Mouse (Mus musculus) liver, adult 2 months (tissue): ENCODE data around the gene Mttp. TPM values are rescaled to one million over a fixed set of nuclear protein-coding genes. Genes with fewer than 3 reads are reported as not detected.

Experiments
- DNase-seq: peaks from one replicate; pipeline ENCODE4 v3.0.0-alpha.2; 2011; ENCODE audit warnings: low read depth, low spot score; ENCODE audit errors: extremely low read depth
- H3K27ac ChIP-seq: fragments of 200-500 bp; replicated peaks from 2 replicates; pipeline ENCODE4 v1.5.1; 2012; ENCODE audit warnings: low read depth, mild to moderate bottlenecking, control low read depth, inconsistent platforms, low read length; ENCODE audit not compliant: insufficient read depth
- H3K27me3 ChIP-seq: fragments of 200-500 bp; 2 replicates; pipeline ENCODE4 v1.6.1; 2012; ENCODE audit warnings: mild to moderate bottlenecking, moderate library complexity, low read length, inconsistent platforms; ENCODE audit not compliant: control insufficient read depth, insufficient read depth
- H3K36me3 ChIP-seq: fragments of 200-500 bp; 2 replicates; pipeline ENCODE4 v1.6.1; 2012; ENCODE audit warnings: low read length, inconsistent platforms; ENCODE audit not compliant: control insufficient read depth, insufficient read depth
- H3K4me1 ChIP-seq: fragments of 200-500 bp; 2 replicates; pipeline ENCODE4 v1.6.1; 2011; ENCODE audit warnings: low read length; ENCODE audit not compliant: control insufficient read depth, insufficient read depth
- H3K4me3 ChIP-seq: fragments of 200-500 bp; 2 replicates; pipeline ENCODE4 v1.5.1; 2011; ENCODE audit warnings: low read depth, mild to moderate bottlenecking, control low read depth, low read length, moderate library complexity; ENCODE audit not compliant: insufficient read depth
- H3K79me2 ChIP-seq: fragments of 200-500 bp; 2 replicates; pipeline ENCODE4 v1.6.1; 2012; ENCODE audit warnings: inconsistent platforms, mild to moderate bottlenecking, low read length, moderate library complexity; ENCODE audit not compliant: control insufficient read depth, insufficient read depth
- H3K9ac ChIP-seq: fragments of 200-500 bp; 2 replicates; pipeline ENCODE4 v1.6.1; 2012; ENCODE audit warnings: low read depth, mild to moderate bottlenecking, control low read depth, inconsistent platforms, low read length
- CTCF ChIP-seq: fragments of 200-500 bp; IDR thresholded peaks from 2 replicates; pipeline ENCODE4 v1.5.1; 2011; ENCODE audit warnings: low read depth, low read length, control low read depth
- POLR2A ChIP-seq: fragments of 200-500 bp; IDR thresholded peaks from 2 replicates; pipeline ENCODE4 v1.6.1; 2011; ENCODE audit warnings: low read length, control low read depth; ENCODE audit not compliant: insufficient read depth; ENCODE audit errors: extremely low read depth
- WGBS: fragments of 180-500 bp; shearing (Covaris S2); methylation state at CpG from one replicate; pipeline ENCODE4 v1.1.7; 2018; 5-methylcytosine and 5-hydroxymethylcytosine counted together
- polyA plus RNA-seq: library from polyadenylated mRNA; depleted of rRNA; stranded (reverse); fragments of >200 nt; gene quantifications from 2 replicates; pipeline ENCODE4 v1.2.3, GENCODE M21; 2012
- total RNA-seq: library from RNA; depleted of rRNA; stranded (reverse); fragments of >200 nt; gene quantifications from 2 replicates; pipeline ENCODE4 v1.2.3, GENCODE M21; 2014

The Mttp gene
- total and polyA plus RNA-seq, 2 experiments = 51.7 to 204 TPM

- H3K9ac ChIP-seq = no peak overlapping the region
- H3K79me2 ChIP-seq = no peaks in the 10 kb centered on the region; the same call in 1 of the 2 replicates
- H3K4me1 ChIP-seq = no peaks in the 10 kb centered on the region
- no peak overlapping the region for H3K4me3 ChIP-seq
- DNase-seq = no peak
- TF ChIP-seq CTCF (no peak), POLR2A (no peak)
- H3K36me3 ChIP-seq = peaks cover 89% of the 10 kb centered on the region
- 90% methylated on average over 16 of the region's 16 CpGs for WGBS
- no peak overlapping the region for H3K27ac ChIP-seq
- no peaks in the 10 kb centered on the region for H3K27me3 ChIP-seq
Measured at GRCm38 (mm10) chr3:138119444-138120105, 25.2 kb downstream of the Mttp start.

- DNase-seq = no peak
- Histone ChIP-seq H3K36me3 (peaks cover 89% of the 10 kb centered on the region), H3K27ac (no peak overlapping the region), H3K79me2 (no peaks in the 10 kb centered on the region; the same call in 1 of the 2 replicates), H3K4me1 (no peaks in the 10 kb centered on the region), H3K4me3 (peak overlapping the region; percentile 49), H3K9ac (no peak overlapping the region), H3K27me3 (no peaks in the 10 kb centered on the region)
- 83% methylated on average over 14 of the region's 14 CpGs for WGBS
- TF ChIP-seq CTCF (no peak), POLR2A (no peak)
Measured at GRCm38 (mm10) chr3:138118831-138119230, 25.9 kb downstream of the Mttp start.

GRCm38 (mm10) chr3:138118392-138118791, 26.4 kb downstream of the Mttp start:
- Histone ChIP-seq H3K79me2 (no peaks in the 10 kb centered on the region; the same call in 1 of the 2 replicates), H3K4me3 (no peak overlapping the region; the same call in 1 of the 2 replicates), H3K4me1 (no peaks in the 10 kb centered on the region), H3K27ac (no peak overlapping the region), H3K36me3 (peaks cover 89% of the 10 kb centered on the region), H3K9ac (no peak overlapping the region), H3K27me3 (no peaks in the 10 kb centered on the region)
- no peak for DNase-seq
- TF ChIP-seq CTCF = no peak
- no peak for TF ChIP-seq POLR2A
- 73% methylated on average over 6 of the region's 6 CpGs for WGBS

GRCm38 (mm10) chr3:138116871-138117270, 27.9 kb downstream of the Mttp start:
- 90% methylated on average over 4 of the region's 4 CpGs for WGBS
- no peak for TF ChIP-seq POLR2A
- no peak for TF ChIP-seq CTCF
- H3K27ac ChIP-seq = no peak overlapping the region
- H3K36me3 ChIP-seq = peaks cover 83% of the 10 kb centered on the region
- H3K4me3 ChIP-seq = no peak overlapping the region
- H3K4me1 ChIP-seq = no peaks in the 10 kb centered on the region
- H3K9ac ChIP-seq = no peak overlapping the region
- no peaks in the 10 kb centered on the region; the same call in 1 of the 2 replicates for H3K79me2 ChIP-seq
- H3K27me3 ChIP-seq = no peaks in the 10 kb centered on the region
- no peak for DNase-seq

- H3K79me2 ChIP-seq = no peaks in the 10 kb centered on the region; the same call in 1 of the 2 replicates
- H3K27ac ChIP-seq = no peak overlapping the region
- TF ChIP-seq POLR2A (no peak), CTCF (no peak)
- no peak overlapping the region for H3K4me3 ChIP-seq
- 86% methylated on average over 17 of the region's 17 CpGs for WGBS
- H3K9ac ChIP-seq = no peak overlapping the region
- H3K27me3 ChIP-seq = no peaks in the 10 kb centered on the region
- no peaks in the 10 kb centered on the region for H3K4me1 ChIP-seq
- H3K36me3 ChIP-seq = peaks cover 80% of the 10 kb centered on the region
- no peak for DNase-seq
Measured at GRCm38 (mm10) chr3:138114106-138114505, 30.7 kb downstream of the Mttp start.
